Mouse (Mus musculus): Measurements from ENCODE around the gene Ccdc114. TPM values are rescaled to one million over a fixed set of nuclear protein-coding genes. Genes with fewer than 3 reads are reported as not detected.

Ccdc114 gene
- total and polyA plus RNA-seq, 2 experiments from 2014 or later, result 5.1 to 5.8 TPM

GRCm38 (mm10) chr7:45974512-45974911 is 50.6 kb downstream of the Ccdc114 start:
- no peak for ATAC-seq
- H3K27ac ChIP-seq (ENCODE audit: low read depth, low read length), result no peak overlapping the region
- no peak overlapping the region for H3K4me2 ChIP-seq (ENCODE audit: low read depth)
- H3K9me3 ChIP-seq (ENCODE audit: low read length), result no peaks in the 10 kb centered on the region
- no peak overlapping the region for H3K4me3 ChIP-seq (ENCODE audit: low read depth, low read length)
- 72% methylated on average over 6 of the region's 6 CpGs for WGBS
- no peak for TF ChIP-seq CTCF (IDR thresholded peaks at IDR 0.05; ENCODE audit: low read depth)
- DNase-seq, result no peak
- no peaks in the 10 kb centered on the region for H3K36me3 ChIP-seq (ENCODE audit: insufficient read depth)
- H3K9ac ChIP-seq, result no peak overlapping the region
- H3K4me1 ChIP-seq (ENCODE audit: insufficient read depth), result no peaks in the 10 kb centered on the region
- H3K27me3 ChIP-seq (ENCODE audit: insufficient read depth, low read length), result no peaks in the 10 kb centered on the region

GRCm38 (mm10) chr7:45981612-45982011 is 57.7 kb downstream of the Ccdc114 start:
- Histone ChIP-seq H3K27me3 (ENCODE audit: insufficient read depth, low read length) (no peaks in the 10 kb centered on the region), H3K9me3 (ENCODE audit: low read length) (no peaks in the 10 kb centered on the region), H3K4me3 (ENCODE audit: low read depth, low read length) (no peak overlapping the region), H3K4me1 (ENCODE audit: insufficient read depth) (no peaks in the 10 kb centered on the region), H3K4me2 (ENCODE audit: low read depth) (no peak overlapping the region), H3K9ac (no peak overlapping the region), H3K27ac (ENCODE audit: low read depth, low read length) (no peak overlapping the region), H3K36me3 (ENCODE audit: insufficient read depth) (no peaks in the 10 kb centered on the region)
- 74% methylated on average over 5 of the region's 5 CpGs for WGBS
- ATAC-seq (no peak), DNase-seq (no peak)
- no peak for TF ChIP-seq CTCF (IDR thresholded peaks at IDR 0.05; ENCODE audit: low read depth)

GRCm38 (mm10) chr7:45986893-45987292 is 63.0 kb downstream of the Ccdc114 start:
- WGBS, result 70% methylated on average over 6 of the region's 6 CpGs
- H3K27ac ChIP-seq (ENCODE audit: low read depth, low read length), result no peak overlapping the region
- H3K4me3 ChIP-seq (ENCODE audit: low read depth, low read length), result no peak overlapping the region
- DNase-seq (no peak), ATAC-seq (peak; percentile 18; the same call in 1 of the 2 replicates)
- TF ChIP-seq CTCF (IDR thresholded peaks at IDR 0.05; ENCODE audit: low read depth), result no peak
- H3K9me3 ChIP-seq (ENCODE audit: low read length), result no peaks in the 10 kb centered on the region
- no peaks in the 10 kb centered on the region for H3K27me3 ChIP-seq (ENCODE audit: insufficient read depth, low read length)
- H3K4me1 ChIP-seq (ENCODE audit: insufficient read depth), result no peaks in the 10 kb centered on the region
- no peaks in the 10 kb centered on the region for H3K36me3 ChIP-seq (ENCODE audit: insufficient read depth)
- no peak overlapping the region for H3K4me2 ChIP-seq (ENCODE audit: low read depth)
- H3K9ac ChIP-seq, result no peak overlapping the region

- no peak for ATAC-seq
- 95% methylated on average over 1 of the region's 1 CpGs for WGBS
Observed at GRCm38 (mm10) chr7:45988344-45988743, 64.5 kb downstream of the Ccdc114 start.

GRCm38 (mm10) chr7:45992470-45992869 is 68.6 kb downstream of the Ccdc114 start:
- no peak for TF ChIP-seq CTCF (IDR thresholded peaks at IDR 0.05; ENCODE audit: low read depth)
- no peaks in the 10 kb centered on the region for H3K4me1 ChIP-seq (ENCODE audit: insufficient read depth)
- no peaks in the 10 kb centered on the region for H3K9me3 ChIP-seq (ENCODE audit: low read length)
- no peak for DNase-seq
- H3K27me3 ChIP-seq (ENCODE audit: insufficient read depth, low read length), result no peaks in the 10 kb centered on the region
- ATAC-seq, result no peak
- no peak overlapping the region for H3K9ac ChIP-seq
- H3K36me3 ChIP-seq (ENCODE audit: insufficient read depth), result no peaks in the 10 kb centered on the region
- 87% methylated on average over 8 of the region's 8 CpGs for WGBS
- no peak overlapping the region for H3K4me2 ChIP-seq (ENCODE audit: low read depth)
- H3K4me3 ChIP-seq (ENCODE audit: low read depth, low read length), result no peak overlapping the region
- no peak overlapping the region for H3K27ac ChIP-seq (ENCODE audit: low read depth, low read length)

More at GRCm38 (mm10) chr7:45988344-45988743, 64.5 kb downstream of the Ccdc114 start:
- Histone ChIP-seq H3K27me3 (ENCODE audit: insufficient read depth, low read length) (no peaks in the 10 kb centered on the region), H3K4me2 (ENCODE audit: low read depth) (no peak overlapping the region), H3K4me1 (ENCODE audit: insufficient read depth) (no peaks in the 10 kb centered on the region), H3K9me3 (ENCODE audit: low read length) (no peaks in the 10 kb centered on the region), H3K36me3 (ENCODE audit: insufficient read depth) (no peaks in the 10 kb centered on the region), H3K4me3 (ENCODE audit: low read depth, low read length) (no peak overlapping the region), H3K9ac (no peak overlapping the region), H3K27ac (ENCODE audit: low read depth, low read length) (no peak overlapping the region)
- DNase-seq, result no peak
- no peak for TF ChIP-seq CTCF (IDR thresholded peaks at IDR 0.05; ENCODE audit: low read depth)

Other genes starting within 250 kb of the Ccdc114 start
- gene Ntn5, start 240.1 kb upstream of the Ccdc114 start, total RNA-seq (2014; rRNA removed), result 0.23 and 0.33 TPM in 2 replicates
- gene Ntn5, start 240.1 kb upstream of the Ccdc114 start, polyA plus RNA-seq (2015; fragmentation: Nextera tagmentation; extraction: Ambion mirVana), result 0.47 and 0.79 TPM in 2 replicates
- gene Sec1, start 229.7 kb upstream of the Ccdc114 start, total RNA-seq (2014; rRNA removed), result 0.52 and 0.62 TPM in 2 replicates
- gene Sec1, start 229.7 kb upstream of the Ccdc114 start, polyA plus RNA-seq (2015; fragmentation: Nextera tagmentation; extraction: Ambion mirVana), result 0.18 and 0.34 TPM in 2 replicates
- 104 and 122 TPM in 2 replicates for gene Car11, start 224.2 kb upstream of the Ccdc114 start, total RNA-seq (2014; rRNA removed)
- gene Car11, start 224.2 kb upstream of the Ccdc114 start, polyA plus RNA-seq (2015; fragmentation: Nextera tagmentation; extraction: Ambion mirVana), result 92.1 and 102 TPM in 2 replicates
- 9.0 and 11.7 TPM in 2 replicates for gene Dbp, start 219.0 kb upstream of the Ccdc114 start, total RNA-seq (2014; rRNA removed)
- gene Dbp, start 219.0 kb upstream of the Ccdc114 start, polyA plus RNA-seq (2015; fragmentation: Nextera tagmentation; extraction: Ambion mirVana), result 6.4 and 6.6 TPM in 2 replicates
- 891 and 1,057 TPM in 2 replicates for gene Rpl18, start 208.6 kb upstream of the Ccdc114 start, total RNA-seq (2014; rRNA removed)
- gene Rpl18, start 208.6 kb upstream of the Ccdc114 start, polyA plus RNA-seq (2015; fragmentation: Nextera tagmentation; extraction: Ambion mirVana), result 517 and 655 TPM in 2 replicates
- gene Sphk2, start 206.1 kb upstream of the Ccdc114 start, total RNA-seq (2014; rRNA removed), result 19.6 and 21.5 TPM in 2 replicates
- 16.5 and 18.7 TPM in 2 replicates for gene Sphk2, start 206.1 kb upstream of the Ccdc114 start, polyA plus RNA-seq (2015; fragmentation: Nextera tagmentation; extraction: Ambion mirVana)
- gene Fam83e, start 202.9 kb upstream of the Ccdc114 start, total RNA-seq (2014; rRNA removed), result 0.31 and 0.33 TPM in 2 replicates
- 0.09 TPM in 1 of 2 replicates, not detected in the other for gene Fam83e, start 202.9 kb upstream of the Ccdc114 start, polyA plus RNA-seq (2015; fragmentation: Nextera tagmentation; extraction: Ambion mirVana)
- not detected in 2 replicates for gene Spaca4, start 198.3 kb upstream of the Ccdc114 start, total RNA-seq (2014; rRNA removed)
- gene Spaca4, start 198.3 kb upstream of the Ccdc114 start, polyA plus RNA-seq (2015; fragmentation: Nextera tagmentation; extraction: Ambion mirVana), result not detected in 2 replicates
- 128 and 144 TPM in 2 replicates for gene Lmtk3, start 140.3 kb upstream of the Ccdc114 start, total RNA-seq (2014; rRNA removed)
- 8.9 and 12.5 TPM in 2 replicates for gene Lmtk3, start 140.3 kb upstream of the Ccdc114 start, polyA plus RNA-seq (2015; fragmentation: Nextera tagmentation; extraction: Ambion mirVana)
- 6.5 and 8.9 TPM in 2 replicates for gene Sult2b1, start 139.4 kb upstream of the Ccdc114 start, total RNA-seq (2014; rRNA removed)
- gene Sult2b1, start 139.4 kb upstream of the Ccdc114 start, polyA plus RNA-seq (2015; fragmentation: Nextera tagmentation; extraction: Ambion mirVana), result 9.6 and 10.0 TPM in 2 replicates
- gene Cyth2, start 109.5 kb upstream of the Ccdc114 start, total RNA-seq (2014; rRNA removed), result 253 and 270 TPM in 2 replicates
- gene Cyth2, start 109.5 kb upstream of the Ccdc114 start, polyA plus RNA-seq (2015; fragmentation: Nextera tagmentation; extraction: Ambion mirVana), result 282 and 317 TPM in 2 replicates
- gene Kcnj14, start 99.3 kb upstream of the Ccdc114 start, total RNA-seq (2014; rRNA removed), result 0.54 and 1.00 TPM in 2 replicates
- 0.48 and 1.1 TPM in 2 replicates for gene Kcnj14, start 99.3 kb upstream of the Ccdc114 start, polyA plus RNA-seq (2015; fragmentation: Nextera tagmentation; extraction: Ambion mirVana)
- 39.3 and 41.8 TPM in 2 replicates for gene Grwd1, start 93.1 kb upstream of the Ccdc114 start, total RNA-seq (2014; rRNA removed)
- gene Grwd1, start 93.1 kb upstream of the Ccdc114 start, polyA plus RNA-seq (2015; fragmentation: Nextera tagmentation; extraction: Ambion mirVana), result 55.9 and 60.7 TPM in 2 replicates
- gene Kdelr1, start 51.3 kb upstream of the Ccdc114 start, total RNA-seq (2014; rRNA removed), result 129 TPM in 2 replicates
- gene Kdelr1, start 51.3 kb upstream of the Ccdc114 start, polyA plus RNA-seq (2015; fragmentation: Nextera tagmentation; extraction: Ambion mirVana), result 45.8 and 49.6 TPM in 2 replicates
- gene Grin2d, start 45.7 kb upstream of the Ccdc114 start, total RNA-seq (2014; rRNA removed), result 9.0 and 12.9 TPM in 2 replicates
- gene Grin2d, start 45.7 kb upstream of the Ccdc114 start, polyA plus RNA-seq (2015; fragmentation: Nextera tagmentation; extraction: Ambion mirVana), result 1.9 and 3.4 TPM in 2 replicates
- gene Syngr4, start 27.4 kb upstream of the Ccdc114 start, total RNA-seq (2014; rRNA removed), result 0.31 TPM in 1 of 2 replicates, not detected in the other
- gene Syngr4, start 27.4 kb upstream of the Ccdc114 start, polyA plus RNA-seq (2015; fragmentation: Nextera tagmentation; extraction: Ambion mirVana), result 0.40 TPM in 2 replicates
- gene Tmem143, start 27.1 kb upstream of the Ccdc114 start, total RNA-seq (2014; rRNA removed), result 22.1 and 29.7 TPM in 2 replicates
- 4.9 and 5.7 TPM in 2 replicates for gene Tmem143, start 27.1 kb upstream of the Ccdc114 start, polyA plus RNA-seq (2015; fragmentation: Nextera tagmentation; extraction: Ambion mirVana)
- 10.0 and 22.7 TPM in 2 replicates for gene Emp3, start 2.7 kb upstream of the Ccdc114 start, total RNA-seq (2014; rRNA removed)
- 24.9 and 33.7 TPM in 2 replicates for gene Emp3, start 2.7 kb upstream of the Ccdc114 start, polyA plus RNA-seq (2015; fragmentation: Nextera tagmentation; extraction: Ambion mirVana)
- gene Abcc6, start 106.2 kb downstream of the Ccdc114 start, total RNA-seq (2014; rRNA removed), result 0.54 and 0.62 TPM in 2 replicates
- gene Abcc6, start 106.2 kb downstream of the Ccdc114 start, polyA plus RNA-seq (2015; fragmentation: Nextera tagmentation; extraction: Ambion mirVana), result 0.11 and 0.34 TPM in 2 replicates
- gene Nomo1, start 109.6 kb downstream of the Ccdc114 start, total RNA-seq (2014; rRNA removed), result 40.5 and 41.1 TPM in 2 replicates
- gene Nomo1, start 109.6 kb downstream of the Ccdc114 start, polyA plus RNA-seq (2015; fragmentation: Nextera tagmentation; extraction: Ambion mirVana), result 27.3 and 32.9 TPM in 2 replicates
- gene Kcnj11, start 176.7 kb downstream of the Ccdc114 start, total RNA-seq (2014; rRNA removed), result 13.1 TPM in 2 replicates
- gene Kcnj11, start 176.7 kb downstream of the Ccdc114 start, polyA plus RNA-seq (2015; fragmentation: Nextera tagmentation; extraction: Ambion mirVana), result 2.6 TPM in 2 replicates

Data from forebrain, postnatal 0 days (tissue).